Mouse (Mus musculus): Measurements from ENCODE around the gene Tmem255b.

- no peak for TF ChIP-seq CTCF (IDR thresholded peaks at IDR 0.05; ENCODE audit: extremely low read depth, insufficient read depth, insufficient read length, insufficient replicate concordance)
- no peak for TF ChIP-seq POLR2A (IDR thresholded peaks at IDR 0.05; ENCODE audit: low read depth, low read length)
Measured at GRCm38 (mm10) chr8:13481089-13481554, 46.1 kb downstream of the Tmem255b start.

Measured in spleen, adult 2 months (tissue).